Mouse (Mus musculus) kidney, adult 2 months (tissue): Measurements from ENCODE around the gene Dcpp2. TPM values are rescaled to one million over a fixed set of nuclear protein-coding genes. Genes with fewer than 3 reads are reported as not detected.
"Not testable (repeated sequence)": the region's sequence is repeated elsewhere in the genome, so short reads cannot be mapped to it uniquely, and the experiment has no call there.

ENCODE experiments used
- DNase-seq: peaks from one replicate; pipeline ENCODE4 v3.0.0; 2021
- H3K27ac ChIP-seq: fragments of 200-500 bp; 2 replicates; pipeline ENCODE4 v1.5.1; 2012; ENCODE audit warnings: low read depth, low read length, control low read depth, inconsistent platforms; ENCODE audit not compliant: insufficient read depth
- H3K27me3 ChIP-seq: fragments of 200-500 bp; replicated peaks from 2 replicates; pipeline ENCODE4 v1.6.1; 2012; ENCODE audit warnings: mild to moderate bottlenecking, moderate library complexity, low read length, inconsistent platforms; ENCODE audit not compliant: control insufficient read depth, insufficient read depth
- H3K36me3 ChIP-seq: fragments of 200-500 bp; 2 replicates; pipeline ENCODE4 v1.6.1; 2012; ENCODE audit warnings: mild to moderate bottlenecking, moderate library complexity, low read length, inconsistent platforms; ENCODE audit not compliant: control insufficient read depth, insufficient read depth
- H3K4me1 ChIP-seq: fragments of 200-500 bp; 2 replicates; pipeline ENCODE4 v1.6.1; 2011; ENCODE audit warnings: low read length; ENCODE audit not compliant: control insufficient read depth, insufficient read depth
- H3K4me3 ChIP-seq: fragments of 200-500 bp; 2 replicates; pipeline ENCODE4 v1.5.1; 2011; ENCODE audit warnings: mild to moderate bottlenecking, low read depth, low read length, control low read depth; ENCODE audit not compliant: insufficient read depth
- CTCF ChIP-seq: fragments of 200-500 bp; conservative IDR thresholded peaks from 2 replicates; pipeline ENCODE4 v1.5.1; 2011; ENCODE audit warnings: low read depth, mild to moderate bottlenecking, control low read depth, low read length, moderate library complexity, mixed read lengths; ENCODE audit not compliant: insufficient read depth, insufficient read length
- POLR2A ChIP-seq: fragments of 200-500 bp; IDR thresholded peaks from one replicate; pipeline ENCODE4 v1.6.1; 2011; ENCODE audit warnings: low read depth, low read length, control low read depth
- WGBS: fragments of 180-500 bp; shearing (Covaris S2); methylation state at CpG from one replicate; pipeline ENCODE4 v1.1.7; 2018; 5-methylcytosine and 5-hydroxymethylcytosine counted together
- polyA plus RNA-seq: library from polyadenylated mRNA; depleted of rRNA; stranded (reverse); fragments of >200 nt; gene quantifications from 2 replicates; pipeline ENCODE4 v1.2.3, GENCODE M21; 2012; rRNA removed

Gene Dcpp2
- polyA plus RNA-seq, 1 experiment: not detected

- Histone ChIP-seq H3K4me3 (no peak overlapping the region), H3K27me3 (no peaks in the 10 kb centered on the region), H3K4me1 (no peaks in the 10 kb centered on the region), H3K27ac (no peak overlapping the region), H3K36me3 (no peaks in the 10 kb centered on the region)
- no peak for DNase-seq
- 83% methylated on average over 5 of the region's 5 CpGs for WGBS
- TF ChIP-seq POLR2A: no peak
- no peak for TF ChIP-seq CTCF
Observed at GRCm38 (mm10) chr17:23931157-23931556, 50.5 kb downstream of the Dcpp2 start.

GRCm38 (mm10) chr17:23941372-23941771 lies 60.7 kb downstream of the Dcpp2 start, which contains the start of gene Sbp:
Gene Sbp, plus strand, starts transcription at chr17:23941672.
- H3K27ac ChIP-seq: no peak within 1 kb of the TSS
- H3K4me1 ChIP-seq: no peaks in the 10 kb centered on the region
- H3K4me3 ChIP-seq: no peak within 1 kb of the TSS
- H3K36me3 ChIP-seq: no peaks in the 10 kb centered on the region
- H3K27me3 ChIP-seq: no peaks in the 10 kb centered on the region
- TF ChIP-seq CTCF: no peak
- no peak for TF ChIP-seq POLR2A
- DNase-seq: no peak

GRCm38 (mm10) chr17:23947486-23947885 lies 66.8 kb downstream of the Dcpp2 start:
- not testable (repeated sequence) for H3K27me3 ChIP-seq, H3K36me3 ChIP-seq, H3K4me3 ChIP-seq, DNase-seq, H3K27ac ChIP-seq, H3K4me1 ChIP-seq
- 77% methylated on average over 4 of the region's 4 CpGs for WGBS

GRCm38 (mm10) chr17:23949068-23949467 lies 68.4 kb downstream of the Dcpp2 start:
- H3K4me1 ChIP-seq: no peaks in the 10 kb centered on the region
- H3K27me3 ChIP-seq: no peaks in the 10 kb centered on the region
- no peaks in the 10 kb centered on the region for H3K36me3 ChIP-seq
- no peak overlapping the region for H3K27ac ChIP-seq
- H3K4me3 ChIP-seq: no peak overlapping the region
- no peak for DNase-seq
- WGBS: 74% methylated on average over 2 of the region's 2 CpGs
- TF ChIP-seq POLR2A (no peak), CTCF (no peak)

Other genes starting within 250 kb of the Dcpp2 start
- 0.18 and 0.38 TPM in 2 replicates for gene Mmp25, start 235.6 kb upstream of the Dcpp2 start, polyA plus RNA-seq
- gene Bicdl2, start 220.4 kb upstream of the Dcpp2 start, polyA plus RNA-seq: 1.7 TPM in 2 replicates
- 367 and 378 TPM in 2 replicates for gene Hcfc1r1, start 207.3 kb upstream of the Dcpp2 start, polyA plus RNA-seq
- 14.2 and 15.7 TPM in 2 replicates for gene Thoc6, start 207.0 kb upstream of the Dcpp2 start, polyA plus RNA-seq
- 10.0 and 14.4 TPM in 2 replicates for gene Tnfrsf12a, start 203.4 kb upstream of the Dcpp2 start, polyA plus RNA-seq
- gene Cldn6, start 201.6 kb upstream of the Dcpp2 start, polyA plus RNA-seq: 2.5 and 2.6 TPM in 2 replicates
- 0.14 and 0.45 TPM in 2 replicates for gene Cldn9, start 196.9 kb upstream of the Dcpp2 start, polyA plus RNA-seq
- 0.05 TPM in 1 of 2 replicates, not detected in the other for gene 1520401A03Rik, start 158.1 kb upstream of the Dcpp2 start, polyA plus RNA-seq
- gene Pkmyt1, start 154.5 kb upstream of the Dcpp2 start, polyA plus RNA-seq: 4.1 and 5.2 TPM in 2 replicates
- 9.7 and 10.8 TPM in 2 replicates for gene Paqr4, start 140.0 kb upstream of the Dcpp2 start, polyA plus RNA-seq
- gene Kremen2, start 135.0 kb upstream of the Dcpp2 start, polyA plus RNA-seq: 0.17 and 0.27 TPM in 2 replicates
- 41.7 and 45.2 TPM in 2 replicates for gene Flywch1, start 109.3 kb upstream of the Dcpp2 start, polyA plus RNA-seq
- 9.3 and 12.2 TPM in 2 replicates for gene Flywch2, start 94.8 kb upstream of the Dcpp2 start, polyA plus RNA-seq
- 394 and 443 TPM in 2 replicates for gene Srrm2, start 90.3 kb upstream of the Dcpp2 start, polyA plus RNA-seq
- 687 and 762 TPM in 2 replicates for gene Elob, start 51.7 kb upstream of the Dcpp2 start, polyA plus RNA-seq
- gene Prss33, start 44.8 kb upstream of the Dcpp2 start, polyA plus RNA-seq: not detected in 2 replicates
- gene Prss32, start 37.0 kb upstream of the Dcpp2 start, polyA plus RNA-seq: not detected in 2 replicates
- 0.08 and 0.16 TPM in 2 replicates for gene Prss41, start 36.7 kb upstream of the Dcpp2 start, polyA plus RNA-seq
- 0.14 TPM in 2 replicates for gene Prss21, start 12.8 kb upstream of the Dcpp2 start, polyA plus RNA-seq
- not detected in 2 replicates for gene Dcpp1, start within 50 bp of the Dcpp2 start, polyA plus RNA-seq
- not detected in 2 replicates for gene Dcpp3, start 36.6 kb downstream of the Dcpp2 start, polyA plus RNA-seq
- not detected in 2 replicates for gene Sbp, start 60.8 kb downstream of the Dcpp2 start, polyA plus RNA-seq
- not detected in 2 replicates for gene Sbpl, start 74.4 kb downstream of the Dcpp2 start, polyA plus RNA-seq
- gene Prss30, start 99.7 kb downstream of the Dcpp2 start, polyA plus RNA-seq: 0.71 and 0.95 TPM in 2 replicates
- gene Prss22, start 117.2 kb downstream of the Dcpp2 start, polyA plus RNA-seq: 0.23 and 0.26 TPM in 2 replicates
- gene Prss27, start 157.3 kb downstream of the Dcpp2 start, polyA plus RNA-seq: 0.16 and 0.30 TPM in 2 replicates
- 16.1 and 16.5 TPM in 2 replicates for gene Kctd5, start 192.6 kb downstream of the Dcpp2 start, polyA plus RNA-seq